Mouse (Mus musculus) intestine, embryonic 15.5 days (tissue): ENCODE data around the gene Gm14391. TPM values are rescaled to one million over a fixed set of nuclear protein-coding genes. Genes with fewer than 3 reads are reported as not detected.
"Not testable (repeated sequence)": the region's sequence is repeated elsewhere in the genome, so short reads cannot be mapped to it uniquely, and the experiment has no call there.

Source experiments
- ATAC-seq: fragments of 200-750 bp; cut with Nextera tagmentation; 2 replicates; pipeline ENCODE4 v1.8.0; 2017; ENCODE audit warnings: moderate TSS enrichment, moderate library complexity
- H3K27ac ChIP-seq: fragments of 300-500 bp; sonication (generic); 2 replicates; pipeline ENCODE4 v1.5.1; 2015; ENCODE audit warnings: mild to moderate bottlenecking, inconsistent platforms
- H3K27me3 ChIP-seq: fragments of 300-500 bp; sonication (generic); replicated peaks from 2 replicates; pipeline ENCODE4 v1.6.1; 2015; ENCODE audit warnings: inconsistent platforms
- H3K36me3 ChIP-seq: fragments of 300-500 bp; sonication (generic); 2 replicates; pipeline ENCODE4 v1.6.1; 2015; ENCODE audit warnings: inconsistent platforms
- H3K4me1 ChIP-seq: fragments of 300-500 bp; sonication (generic); replicated peaks from 2 replicates; pipeline ENCODE4 v1.6.1; 2015; ENCODE audit warnings: inconsistent platforms
- H3K4me2 ChIP-seq: fragments of 300-500 bp; sonication (generic); replicated peaks from 2 replicates; pipeline ENCODE4 v1.6.1; 2015; ENCODE audit warnings: mild to moderate bottlenecking, inconsistent platforms
- H3K4me3 ChIP-seq: fragments of 300-500 bp; sonication (generic); replicated peaks from 2 replicates; pipeline ENCODE4 v1.5.1; 2015; ENCODE audit warnings: inconsistent platforms
- H3K9ac ChIP-seq: fragments of 300-500 bp; sonication (generic); 2 replicates; pipeline ENCODE4 v1.6.1; 2015; ENCODE audit warnings: inconsistent platforms
- H3K9me3 ChIP-seq: fragments of 300-500 bp; sonication (generic); 2 replicates; pipeline ENCODE4 v1.6.1; 2016; ENCODE audit warnings: inconsistent platforms
- WGBS: fragments of 180-500 bp; shearing (Covaris S2); methylation state at CpG from one replicate; pipeline ENCODE4 v1.1.7; 2015; 5-methylcytosine and 5-hydroxymethylcytosine counted together
- polyA plus RNA-seq: library from polyadenylated mRNA; unstranded; fragments of >200 nt; fragmentation: Nextera tagmentation; extraction: Ambion mirVana; gene quantifications from 2 replicates; pipeline ENCODE4 v1.2.1, GENCODE M21; 2015

Gene Gm14391
- polyA plus RNA-seq, result 5.4 and 5.8 TPM in 2 replicates

GRCm38 (mm10) chr2:175206732-175207131 is at the start of gene Gm14391:
Gm14391 (minus strand) TSS chr2:175206917.
- not testable (repeated sequence) for ATAC-seq, H3K36me3 ChIP-seq, H3K4me2 ChIP-seq, H3K9ac ChIP-seq, H3K27me3 ChIP-seq, H3K27ac ChIP-seq, H3K9me3 ChIP-seq, H3K4me3 ChIP-seq, H3K4me1 ChIP-seq
- WGBS, result no CpG with 5 or more reads among the region's 7 CpGs

DNA sequence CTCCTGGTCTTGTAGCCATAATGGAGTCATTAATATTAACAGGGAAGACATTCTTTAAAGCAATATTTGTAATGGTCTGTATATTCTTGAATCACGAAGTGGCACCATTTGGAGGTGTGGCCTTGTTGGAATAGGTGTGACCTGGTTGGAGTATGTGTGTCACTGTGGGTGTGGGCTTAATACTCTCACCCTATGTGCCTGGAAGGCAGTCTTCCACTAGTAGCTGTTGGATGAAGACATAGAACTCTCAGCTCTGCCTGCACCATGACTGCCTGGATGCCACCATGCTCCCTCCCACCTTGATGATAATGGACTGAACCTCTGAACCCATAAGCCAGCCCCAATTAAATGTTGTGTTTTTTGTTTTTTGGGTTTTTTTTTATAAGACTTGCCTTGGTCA is 27.7 kb downstream of the Gm14391 start:
- H3K4me3 ChIP-seq, H3K9ac ChIP-seq, H3K27me3 ChIP-seq, H3K9me3 ChIP-seq, H3K27ac ChIP-seq, H3K36me3 ChIP-seq, H3K4me1 ChIP-seq, H3K4me2 ChIP-seq, ATAC-seq: not testable (repeated sequence)
- 43% methylated on average over 1 of the region's 1 CpGs for WGBS

DNA sequence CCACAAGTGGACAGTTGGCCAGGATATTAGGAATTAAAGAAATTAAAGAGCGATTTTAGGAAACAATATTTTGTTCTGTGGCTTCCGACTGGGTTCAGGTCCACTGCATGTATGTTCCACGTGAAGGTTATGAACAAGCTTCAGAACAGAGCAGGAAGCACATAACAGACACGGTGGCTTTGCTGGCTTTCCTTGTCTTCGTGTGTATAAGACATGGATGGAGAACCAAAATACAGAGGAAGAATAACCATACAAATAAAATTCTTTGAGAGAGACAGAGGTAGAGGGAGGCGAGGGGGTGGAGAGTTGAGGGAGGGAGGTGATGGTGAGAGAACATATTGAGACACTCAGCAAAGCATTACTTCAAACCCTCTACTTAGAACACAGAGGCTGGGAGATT is 30.4 kb downstream of the Gm14391 start:
- WGBS, result 84% methylated on average over 6 of the region's 6 CpGs
- no peak for ATAC-seq
- no peaks in the 10 kb centered on the region for H3K36me3 ChIP-seq
- H3K27ac ChIP-seq, result no peak overlapping the region
- no peaks in the 10 kb centered on the region for H3K4me1 ChIP-seq
- H3K9ac ChIP-seq, result no peak overlapping the region
- no peak overlapping the region for H3K4me3 ChIP-seq
- H3K9me3 ChIP-seq, result no peaks in the 10 kb centered on the region
- H3K4me2 ChIP-seq, result no peak overlapping the region
- no peaks in the 10 kb centered on the region for H3K27me3 ChIP-seq

DNA sequence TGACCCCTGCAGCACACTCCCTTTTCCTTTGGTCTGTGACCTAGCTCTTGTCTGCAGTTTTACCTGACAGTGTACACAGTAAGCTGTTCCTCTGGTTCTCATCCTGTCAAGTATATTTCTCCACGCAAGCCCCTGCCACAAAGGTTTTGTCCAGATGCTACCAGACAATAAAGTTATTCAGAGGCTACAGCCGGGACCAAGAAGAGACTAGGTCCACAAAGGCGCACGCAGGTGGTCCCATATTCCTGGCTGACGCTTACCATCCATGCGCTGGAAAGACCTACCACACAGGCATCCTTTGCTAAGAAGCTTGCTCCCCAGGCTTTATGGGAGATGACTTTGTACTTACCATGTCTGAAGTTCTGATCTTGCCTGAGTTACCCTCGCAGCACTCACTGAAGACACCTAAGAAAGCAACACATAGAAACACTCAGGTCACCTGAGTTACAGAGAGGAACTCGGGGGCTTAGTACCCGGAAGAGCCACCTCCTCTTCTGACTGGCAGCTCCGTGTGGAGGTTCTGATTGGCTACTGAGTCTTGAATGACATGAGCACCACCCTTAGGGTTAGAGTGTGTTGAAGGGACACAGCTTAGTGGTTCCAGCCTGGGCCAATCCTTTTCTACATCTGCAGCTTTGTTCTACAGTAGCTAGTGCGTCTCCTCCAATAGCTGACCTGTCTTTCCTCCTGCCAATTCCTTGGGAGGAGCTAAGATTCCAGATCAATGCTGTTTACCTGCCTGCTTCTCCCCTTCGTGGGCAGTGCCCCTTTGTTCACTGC is 31.1 kb downstream of the Gm14391 start, which contains the start of gene Gm14443:
Gm14443 (minus strand) TSS at position 471 of the 780 bp plus-strand sequence.
- H3K27me3 ChIP-seq, ATAC-seq, H3K4me1 ChIP-seq, H3K36me3 ChIP-seq, H3K9me3 ChIP-seq, H3K9ac ChIP-seq, H3K4me3 ChIP-seq, H3K4me2 ChIP-seq, H3K27ac ChIP-seq: not testable (repeated sequence)
- 73% methylated on average over 12 of the region's 12 CpGs for WGBS

- not testable (repeated sequence) for H3K27ac ChIP-seq, H3K36me3 ChIP-seq, H3K4me2 ChIP-seq, H3K9me3 ChIP-seq, H3K4me1 ChIP-seq, H3K27me3 ChIP-seq, ATAC-seq, H3K4me3 ChIP-seq, H3K9ac ChIP-seq
- WGBS, result 87% methylated on average over 2 of the region's 2 CpGs
These were observed 32.7 kb downstream of the Gm14391 start for GRCm38 (mm10) chr2:175174058-175174457.

DNA sequence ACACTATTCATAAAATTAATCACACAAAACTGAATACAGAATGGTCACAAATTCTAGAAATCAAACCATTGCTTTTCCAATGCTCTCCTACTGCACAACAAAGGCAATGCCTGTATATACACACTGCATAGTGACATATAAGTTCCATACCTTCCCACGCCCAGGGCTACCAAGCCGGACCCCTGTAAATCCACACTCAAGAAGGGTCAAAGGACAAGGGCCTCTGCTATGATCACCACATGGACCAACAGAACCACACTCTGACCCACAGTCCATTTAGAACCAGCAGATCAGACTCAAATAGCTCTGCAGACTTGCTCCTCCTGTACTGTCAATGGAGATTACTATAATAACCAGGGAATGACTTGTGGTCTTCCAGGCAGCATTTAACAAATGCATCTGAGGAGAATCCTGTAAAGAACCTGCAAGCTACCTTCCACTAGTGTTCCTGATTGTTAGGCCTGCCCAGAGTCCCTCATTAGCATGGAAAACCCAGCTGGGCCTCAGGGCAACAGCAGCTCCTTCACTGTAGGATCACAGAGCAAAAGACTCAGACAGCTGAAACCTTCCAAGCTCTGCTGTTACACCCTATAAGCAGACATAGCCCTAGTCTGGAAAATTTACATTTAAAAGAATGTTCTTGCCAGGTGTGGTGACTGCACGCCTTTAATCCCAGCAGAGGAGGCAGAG is 33.7 kb downstream of the Gm14391 start:
- not testable (repeated sequence) for H3K27me3 ChIP-seq, H3K36me3 ChIP-seq, H3K4me3 ChIP-seq, H3K4me2 ChIP-seq, H3K9me3 ChIP-seq, H3K9ac ChIP-seq, H3K27ac ChIP-seq, ATAC-seq, H3K4me1 ChIP-seq
- WGBS, result 89% methylated on average over 3 of the region's 3 CpGs

DNA sequence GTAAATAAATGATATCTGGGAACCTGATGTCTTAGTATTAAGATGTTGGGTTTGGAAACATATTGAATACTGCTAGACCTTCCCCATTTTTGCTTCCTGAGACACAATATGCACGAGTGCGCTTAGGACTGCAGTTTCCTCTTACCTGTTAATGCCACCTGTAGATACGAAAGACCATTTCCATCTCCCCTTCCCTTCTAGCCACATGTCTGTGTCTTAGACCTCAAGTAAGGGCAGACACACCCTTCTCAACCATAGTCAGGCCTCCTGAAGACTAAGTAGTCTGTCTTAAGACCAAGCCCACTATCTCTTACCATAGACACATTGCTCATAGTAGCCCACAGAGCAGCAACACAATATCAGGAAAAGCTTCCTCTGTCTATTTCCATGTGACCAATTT is 34.6 kb downstream of the Gm14391 start:
- no peak overlapping the region for H3K27ac ChIP-seq
- no peak for ATAC-seq
- no peak overlapping the region for H3K4me3 ChIP-seq
- no peaks in the 10 kb centered on the region for H3K4me1 ChIP-seq
- H3K9me3 ChIP-seq, result no peaks in the 10 kb centered on the region
- H3K36me3 ChIP-seq, result no peaks in the 10 kb centered on the region
- H3K27me3 ChIP-seq, result no peaks in the 10 kb centered on the region
- WGBS, result 87% methylated on average over 3 of the region's 3 CpGs
- no peak overlapping the region for H3K4me2 ChIP-seq
- H3K9ac ChIP-seq, result no peak overlapping the region

DNA sequence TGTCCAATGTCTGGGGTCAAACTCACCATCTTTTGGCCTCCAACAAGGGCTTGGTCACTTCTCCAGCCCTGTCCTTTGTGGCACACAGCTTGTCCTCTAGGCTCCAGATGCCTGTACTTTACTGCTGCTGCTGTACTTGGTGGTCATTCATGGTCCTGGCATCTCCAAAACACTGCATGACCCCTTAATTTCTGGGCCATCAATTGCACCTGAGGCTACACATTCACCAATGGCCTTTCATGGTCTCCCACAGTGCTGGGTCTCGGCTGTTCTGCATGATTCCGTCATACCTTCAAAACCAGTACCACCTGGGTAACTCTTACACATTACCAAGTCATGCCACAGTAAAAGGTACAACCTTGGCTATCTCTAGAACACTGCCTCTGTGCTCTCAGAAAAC is 39.8 kb downstream of the Gm14391 start:
- WGBS, result 77% methylated on average over 2 of the region's 2 CpGs
- not testable (repeated sequence) for H3K27me3 ChIP-seq, ATAC-seq, H3K9me3 ChIP-seq, H3K4me2 ChIP-seq, H3K4me3 ChIP-seq, H3K27ac ChIP-seq, H3K9ac ChIP-seq, H3K4me1 ChIP-seq, H3K36me3 ChIP-seq

DNA sequence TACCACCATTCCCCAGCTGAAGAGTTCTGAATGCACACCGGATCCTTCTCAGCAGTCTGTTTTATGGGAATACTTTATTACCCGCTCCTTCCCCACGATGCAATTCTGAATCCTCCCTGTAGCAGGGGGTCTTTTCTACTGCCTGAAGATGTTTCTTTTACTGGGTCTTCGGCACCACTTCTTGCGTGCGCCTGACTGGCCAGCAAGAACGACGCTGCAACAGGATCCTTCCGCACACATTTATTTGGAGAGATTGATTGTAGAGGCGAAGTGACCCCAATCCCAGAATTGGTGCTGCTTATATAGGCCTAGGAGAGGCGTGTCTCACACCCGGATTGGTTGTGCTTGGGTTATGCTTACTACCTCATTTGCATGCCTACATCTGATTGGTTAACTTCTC is 41.6 kb downstream of the Gm14391 start:
- H3K27ac ChIP-seq, H3K36me3 ChIP-seq, H3K27me3 ChIP-seq, H3K4me3 ChIP-seq, H3K4me1 ChIP-seq, ATAC-seq, H3K4me2 ChIP-seq, H3K9ac ChIP-seq, H3K9me3 ChIP-seq: not testable (repeated sequence)
- 92% methylated on average over 12 of the region's 12 CpGs for WGBS

- H3K27ac ChIP-seq, H3K9ac ChIP-seq, H3K4me1 ChIP-seq, H3K36me3 ChIP-seq, H3K4me2 ChIP-seq, H3K27me3 ChIP-seq, H3K9me3 ChIP-seq, H3K4me3 ChIP-seq, ATAC-seq: not testable (repeated sequence)
- 84% methylated on average over 4 of the region's 4 CpGs for WGBS
These were observed 45.3 kb downstream of the Gm14391 start for GRCm38 (mm10) chr2:175161438-175161837.

DNA sequence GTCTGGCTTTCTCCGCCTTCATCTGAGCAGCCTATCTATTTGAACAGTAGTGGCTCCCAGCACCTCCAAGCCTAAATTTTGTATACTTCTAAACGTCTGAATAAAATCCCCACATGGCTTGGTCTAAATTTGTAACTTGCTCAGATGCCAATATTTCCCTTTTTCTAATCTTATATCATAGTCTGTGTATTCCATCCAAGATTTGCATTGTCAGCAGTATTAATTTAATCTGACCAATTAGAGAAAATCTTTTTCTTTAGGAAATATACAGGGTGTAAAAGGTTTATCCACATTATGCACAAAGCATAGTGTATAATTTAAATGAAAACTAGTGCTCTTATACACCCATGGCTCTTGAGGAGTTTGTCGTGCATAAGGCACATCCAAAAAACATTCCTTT is 48.1 kb downstream of the Gm14391 start:
- H3K4me2 ChIP-seq, result no peak overlapping the region
- H3K9me3 ChIP-seq, result no peaks in the 10 kb centered on the region
- no peak overlapping the region for H3K27ac ChIP-seq
- no peaks in the 10 kb centered on the region for H3K4me1 ChIP-seq
- WGBS, result 86% methylated on average over 3 of the region's 3 CpGs
- no peaks in the 10 kb centered on the region for H3K27me3 ChIP-seq
- H3K4me3 ChIP-seq, result no peak overlapping the region
- ATAC-seq, result no peak
- H3K9ac ChIP-seq, result no peak overlapping the region
- no peaks in the 10 kb centered on the region for H3K36me3 ChIP-seq

DNA sequence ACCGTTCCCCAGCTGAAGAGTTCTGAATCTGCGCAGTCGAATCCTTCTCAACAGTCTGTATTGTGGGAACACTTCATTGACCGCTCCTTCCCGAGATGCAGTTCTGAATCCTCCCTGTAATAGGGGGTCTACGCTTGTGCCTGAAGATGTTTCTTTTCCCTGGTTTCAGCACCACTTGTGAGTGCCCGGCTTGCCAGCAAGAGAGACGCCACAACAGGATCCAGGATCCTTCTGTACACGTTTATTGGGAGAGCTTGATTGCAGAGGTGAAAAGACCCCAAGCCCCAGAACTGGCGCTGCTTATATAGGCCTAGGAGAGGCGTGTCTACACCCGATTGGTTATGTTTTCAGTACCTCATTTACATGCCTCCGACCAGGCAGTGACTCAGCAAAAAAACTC is 50.0 kb downstream of the Gm14391 start:
- Histone ChIP-seq H3K4me2 (no peak overlapping the region), H3K9ac (no peak overlapping the region), H3K4me1 (no peaks in the 10 kb centered on the region), H3K4me3 (no peak overlapping the region), H3K36me3 (no peaks in the 10 kb centered on the region), H3K27ac (no peak overlapping the region), H3K27me3 (no peaks in the 10 kb centered on the region), H3K9me3 (no peaks in the 10 kb centered on the region)
- 93% methylated on average over 13 of the region's 13 CpGs for WGBS
- no peak for ATAC-seq

DNA sequence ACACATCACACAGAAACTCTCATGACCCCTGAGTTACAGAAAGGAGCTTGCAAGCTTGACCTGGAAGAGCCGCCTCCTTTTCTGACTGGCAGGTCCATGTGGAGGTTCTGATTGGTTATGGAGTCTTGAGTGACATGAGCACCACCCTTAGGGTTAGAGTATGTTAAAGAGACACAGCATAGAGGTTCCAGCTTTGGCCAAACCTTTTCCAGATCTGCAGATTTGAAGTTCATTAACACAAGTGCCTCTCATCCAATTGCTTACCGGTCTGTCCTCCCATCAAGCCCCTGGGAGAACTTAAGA is 64.8 kb downstream of the Gm14391 start, which contains the start of gene Gm14399:
Gm14399 (minus strand) TSS at position 20 of the 303 bp plus-strand sequence.
- H3K27me3 ChIP-seq, H3K36me3 ChIP-seq, ATAC-seq, H3K4me1 ChIP-seq, H3K9me3 ChIP-seq, H3K27ac ChIP-seq: not testable (repeated sequence)
- Histone ChIP-seq H3K9ac (peak within 1 kb of the TSS; percentile 30; the same call in 1 of the 2 replicates), H3K4me2 (peak within 1 kb of the TSS; percentile 49), H3K4me3 (peak within 1 kb of the TSS; percentile 49)
- 9% methylated on average over 1 of the region's 2 CpGs for WGBS
